Mouse (Mus musculus) embryonic facial prominence, embryonic 12.5 days (tissue): ENCODE results near the gene Pnldc1. TPM values are rescaled to one million over a fixed set of nuclear protein-coding genes. Genes with fewer than 3 reads are reported as not detected.
"Not testable (repeated sequence)": the region's sequence is repeated elsewhere in the genome, so short reads cannot be mapped to it uniquely, and the experiment has no call there.

Experiments used
- ATAC-seq: fragments of 200-750 bp; cut with Nextera tagmentation; 2 replicates; pipeline ENCODE4 v1.8.0; 2017; ENCODE audit not compliant: insufficient number of reproducible peaks, insufficient read depth, low FRiP score, low TSS enrichment
- H3K27ac ChIP-seq: fragments of 300-500 bp; sonication (generic); 2 replicates; pipeline ENCODE4 v1.5.1; 2016; ENCODE audit warnings: mild to moderate bottlenecking
- H3K27me3 ChIP-seq: fragments of 300-500 bp; sonication (generic); 2 replicates; pipeline ENCODE4 v1.6.1; 2016; ENCODE audit warnings: mild to moderate bottlenecking, moderate library complexity
- H3K36me3 ChIP-seq: fragments of 300-500 bp; sonication (generic); 2 replicates; pipeline ENCODE4 v1.6.1; 2016; ENCODE audit warnings: mild to moderate bottlenecking
- H3K4me1 ChIP-seq: fragments of 300-500 bp; sonication (generic); 2 replicates; pipeline ENCODE4 v1.6.1; 2016
- H3K4me2 ChIP-seq: fragments of 300-500 bp; sonication (generic); replicated peaks from 2 replicates; pipeline ENCODE4 v1.6.1; 2016; ENCODE audit warnings: mild to moderate bottlenecking, moderate library complexity
- H3K4me3 ChIP-seq: fragments of 300-500 bp; sonication (generic); 2 replicates; pipeline ENCODE4 v1.5.1; 2016; ENCODE audit warnings: mild to moderate bottlenecking
- H3K9ac ChIP-seq: fragments of 300-500 bp; sonication (generic); 2 replicates; pipeline ENCODE4 v1.6.1; 2016; ENCODE audit warnings: mild to moderate bottlenecking, moderate library complexity
- H3K9me3 ChIP-seq: fragments of 300-500 bp; sonication (generic); 2 replicates; pipeline ENCODE4 v1.6.1; 2016; ENCODE audit warnings: mild to moderate bottlenecking, moderate library complexity
- WGBS: fragments of 180-500 bp; shearing (Covaris S2); methylation state at CpG from one replicate; pipeline ENCODE4 v1.1.7; 2016; 5-methylcytosine and 5-hydroxymethylcytosine counted together
- polyA plus RNA-seq: library from polyadenylated mRNA; unstranded; fragments of >200 nt; fragmentation: Nextera tagmentation; extraction: Ambion mirVana; gene quantifications from 2 replicates; pipeline ENCODE4 v1.2.1, GENCODE M21; 2016

The Pnldc1 gene
- 3.0 and 4.1 TPM in 2 replicates for polyA plus RNA-seq

GRCm38 (mm10) chr17:12909361-12910280, at the start of gene Pnldc1:
Gene Pnldc1 (minus strand): TSS chr17:12910230.
- Histone ChIP-seq H3K9ac (no peak within 1 kb of the TSS), H3K36me3 (peaks cover 44% of the 10 kb centered on the region)

GRCm38 (mm10) chr17:12959377-12959776, 49.3 kb upstream of the Pnldc1 start:
- peaks cover 19% of the 10 kb centered on the region for H3K36me3 ChIP-seq
- H3K27me3 ChIP-seq, H3K4me3 ChIP-seq, H3K9me3 ChIP-seq, H3K27ac ChIP-seq, H3K9ac ChIP-seq, H3K4me1 ChIP-seq, ATAC-seq: not testable (repeated sequence)
- WGBS: 33% methylated on average over 2 of the region's 2 CpGs
- peak overlapping the region; percentile 42 for H3K4me2 ChIP-seq

More at GRCm38 (mm10) chr17:12909361-12910280, at the start of gene Pnldc1:
- no peaks in the 10 kb centered on the region for H3K4me1 ChIP-seq
- no peak within 1 kb of the TSS for H3K4me2 ChIP-seq
- ATAC-seq: no peak
- H3K27ac ChIP-seq: no peak within 1 kb of the TSS
- no peak within 1 kb of the TSS for H3K4me3 ChIP-seq
- H3K27me3 ChIP-seq: no peaks in the 10 kb centered on the region
- H3K9me3 ChIP-seq: no peaks in the 10 kb centered on the region
- 79% methylated on average over 35 of the region's 35 CpGs for WGBS

GRCm38 (mm10) chr17:12956664-12957063, 46.6 kb upstream of the Pnldc1 start:
- Histone ChIP-seq H3K36me3 (peaks cover 39% of the 10 kb centered on the region), H3K9ac (no peak overlapping the region)
- 94% methylated on average over 8 of the region's 8 CpGs for WGBS

GRCm38 (mm10) chr17:12949669-12950068, 39.6 kb upstream of the Pnldc1 start:
- ATAC-seq: no peak
- no peak overlapping the region for H3K9ac ChIP-seq
- H3K36me3 ChIP-seq: peaks cover 68% of the 10 kb centered on the region
- no peaks in the 10 kb centered on the region for H3K4me1 ChIP-seq
- H3K9me3 ChIP-seq: no peaks in the 10 kb centered on the region
- H3K4me2 ChIP-seq: no peak overlapping the region
- WGBS: 94% methylated on average over 5 of the region's 5 CpGs
- no peak overlapping the region for H3K4me3 ChIP-seq
- H3K27me3 ChIP-seq: no peaks in the 10 kb centered on the region
- H3K27ac ChIP-seq: no peak overlapping the region

More at GRCm38 (mm10) chr17:12956664-12957063, 46.6 kb upstream of the Pnldc1 start:
- Histone ChIP-seq H3K4me1 (peaks cover 7% of the 10 kb centered on the region; the same call in 1 of the 2 replicates), H3K27me3 (no peaks in the 10 kb centered on the region), H3K27ac (no peak overlapping the region), H3K9me3 (no peaks in the 10 kb centered on the region), H3K4me3 (no peak overlapping the region), H3K4me2 (no peak overlapping the region)
- no peak for ATAC-seq

GRCm38 (mm10) chr17:12942459-12943162, 32.6 kb upstream of the Pnldc1 start:
- 90% methylated on average over 6 of the region's 6 CpGs for WGBS
- H3K36me3 ChIP-seq: peaks cover 38% of the 10 kb centered on the region

GRCm38 (mm10) chr17:12941543-12942260, 31.7 kb upstream of the Pnldc1 start:
- no peak overlapping the region for H3K4me3 ChIP-seq
- H3K9ac ChIP-seq: no peak overlapping the region
- H3K27me3 ChIP-seq: no peaks in the 10 kb centered on the region
- H3K36me3 ChIP-seq: peaks cover 36% of the 10 kb centered on the region
- H3K4me1 ChIP-seq: peaks cover 3% of the 10 kb centered on the region; the same call in 1 of the 2 replicates
- no peak for ATAC-seq
- WGBS: 76% methylated on average over 8 of the region's 8 CpGs
- no peak overlapping the region for H3K4me2 ChIP-seq
- no peaks in the 10 kb centered on the region for H3K9me3 ChIP-seq
- no peak overlapping the region for H3K27ac ChIP-seq

More at GRCm38 (mm10) chr17:12942459-12943162, 32.6 kb upstream of the Pnldc1 start:
- Histone ChIP-seq H3K9me3 (no peaks in the 10 kb centered on the region), H3K27ac (no peak overlapping the region), H3K4me1 (peaks cover 3% of the 10 kb centered on the region; the same call in 1 of the 2 replicates), H3K9ac (no peak overlapping the region), H3K27me3 (no peaks in the 10 kb centered on the region), H3K4me2 (no peak overlapping the region), H3K4me3 (no peak overlapping the region)
- no peak for ATAC-seq

- 16% methylated on average over 27 of the region's 27 CpGs for WGBS
- ATAC-seq: peak; percentile 84; the same call in 1 of the 2 replicates
- Histone ChIP-seq H3K9ac (peak within 1 kb of the TSS; percentile 5; the same call in 1 of the 2 replicates), H3K9me3 (no peaks in the 10 kb centered on the region), H3K4me2 (peak within 1 kb of the TSS; percentile 50), H3K36me3 (peaks cover 26% of the 10 kb centered on the region), H3K4me3 (peak within 1 kb of the TSS; percentile 23), H3K27ac (no peak within 1 kb of the TSS), H3K27me3 (no peaks in the 10 kb centered on the region), H3K4me1 (peaks cover 3% of the 10 kb centered on the region; the same call in 1 of the 2 replicates)
Observed at GRCm38 (mm10) chr17:12940151-12940805, 30.2 kb upstream of the Pnldc1 start, which contains the start of gene Acat3. Gene Acat3 (minus strand): TSS chr17:12940600.

- 0 out of 2 replicates have a peak overlapping the region, but pooled peaks have one; percentile 5 for H3K9ac ChIP-seq
- WGBS: 67% methylated on average over 3 of the region's 12 CpGs
- H3K27ac ChIP-seq, H3K4me1 ChIP-seq, H3K9me3 ChIP-seq, H3K27me3 ChIP-seq: not testable (repeated sequence)
- H3K36me3 ChIP-seq: peaks cover 19% of the 10 kb centered on the region
- H3K4me3 ChIP-seq: peak overlapping the region; percentile 23
- H3K4me2 ChIP-seq: peak overlapping the region; percentile 50
- peak; percentile 65; the same call in 1 of the 2 replicates for ATAC-seq
Observed at GRCm38 (mm10) chr17:12939377-12940148, 29.5 kb upstream of the Pnldc1 start.

- Histone ChIP-seq H3K36me3 (peaks cover 9% of the 10 kb centered on the region), H3K4me1 (peaks cover 3% of the 10 kb centered on the region; the same call in 1 of the 2 replicates), H3K27ac (no peak overlapping the region), H3K9me3 (no peaks in the 10 kb centered on the region), H3K4me3 (no peak overlapping the region), H3K9ac (no peak overlapping the region), H3K4me2 (no peak overlapping the region), H3K27me3 (no peaks in the 10 kb centered on the region)
- WGBS: 60% methylated on average over 2 of the region's 2 CpGs
- ATAC-seq: no peak
Observed at GRCm38 (mm10) chr17:12938077-12938476, 28.0 kb upstream of the Pnldc1 start.

- no peaks in the 10 kb centered on the region for H3K9me3 ChIP-seq
- H3K4me1 ChIP-seq: peaks cover 3% of the 10 kb centered on the region; the same call in 1 of the 2 replicates
- ATAC-seq: no peak
- peaks cover 4% of the 10 kb centered on the region for H3K36me3 ChIP-seq
- H3K4me3 ChIP-seq: no peak overlapping the region
- H3K4me2 ChIP-seq: no peak overlapping the region
- 76% methylated on average over 2 of the region's 2 CpGs for WGBS
- H3K9ac ChIP-seq: no peak overlapping the region
- no peaks in the 10 kb centered on the region for H3K27me3 ChIP-seq
- H3K27ac ChIP-seq: no peak overlapping the region
Observed at GRCm38 (mm10) chr17:12937412-12937970, 27.5 kb upstream of the Pnldc1 start.
